Mouse (Mus musculus) hindbrain, embryonic 15.5 days (tissue): ENCODE data around the gene Eps15l1. TPM values are rescaled to one million over a fixed set of nuclear protein-coding genes. Genes with fewer than 3 reads are reported as not detected.

ENCODE experiments used
- ATAC-seq: fragments of 200-750 bp; cut with Nextera tagmentation; 2 replicates; pipeline ENCODE4 v1.8.0; 2017; ENCODE audit warnings: low read depth, moderate number of reproducible peaks, moderate TSS enrichment; ENCODE audit not compliant: low FRiP score
- H3K27ac ChIP-seq: fragments of 300-500 bp; sonication (generic); replicated peaks from 2 replicates; pipeline ENCODE4 v1.5.1; 2015; ENCODE audit warnings: mild to moderate bottlenecking, inconsistent platforms
- H3K27me3 ChIP-seq: fragments of 300-500 bp; sonication (generic); 2 replicates; pipeline ENCODE4 v1.6.1; 2015; ENCODE audit warnings: control low read depth, inconsistent platforms
- H3K36me3 ChIP-seq: fragments of 300-500 bp; sonication (generic); 2 replicates; pipeline ENCODE4 v1.6.1; 2015; ENCODE audit warnings: control low read depth, inconsistent platforms
- H3K4me1 ChIP-seq: fragments of 300-500 bp; sonication (generic); replicated peaks from 2 replicates; pipeline ENCODE4 v1.6.1; 2015; ENCODE audit warnings: control low read depth, inconsistent platforms
- H3K4me2 ChIP-seq: fragments of 300-500 bp; sonication (generic); 2 replicates; pipeline ENCODE4 v1.6.1; 2015; ENCODE audit warnings: moderate library complexity, mild to moderate bottlenecking, inconsistent platforms
- H3K4me3 ChIP-seq: fragments of 300-500 bp; sonication (generic); 2 replicates; pipeline ENCODE4 v1.5.1; 2015; ENCODE audit warnings: mild to moderate bottlenecking, inconsistent platforms
- H3K9ac ChIP-seq: fragments of 300-500 bp; sonication (generic); 2 replicates; pipeline ENCODE4 v1.6.1; 2015; ENCODE audit warnings: inconsistent platforms
- H3K9me3 ChIP-seq: fragments of 300-500 bp; sonication (generic); 2 replicates; pipeline ENCODE4 v1.6.1; 2016; ENCODE audit warnings: control low read depth, inconsistent platforms
- WGBS: fragments of 180-500 bp; shearing (Covaris S2); methylation state at CpG from one replicate; pipeline ENCODE4 v1.1.7; 2015; 5-methylcytosine and 5-hydroxymethylcytosine counted together
- polyA plus RNA-seq: library from polyadenylated mRNA; unstranded; fragments of >200 nt; fragmentation: Nextera tagmentation; extraction: Ambion mirVana; gene quantifications from 2 replicates; pipeline ENCODE4 v1.2.1, GENCODE M21; 2015

Gene Eps15l1
- polyA plus RNA-seq, 1 experiment from 2014 or later, result 58.5 TPM

- ATAC-seq, result no peak
- H3K27ac ChIP-seq, result no peak overlapping the region
- H3K4me1 ChIP-seq, result peaks cover 5% of the 10 kb centered on the region; the same call in 1 of the 2 replicates
- no peak overlapping the region for H3K4me3 ChIP-seq
- H3K9me3 ChIP-seq, result no peaks in the 10 kb centered on the region
- no peaks in the 10 kb centered on the region; the same call in 1 of the 2 replicates for H3K36me3 ChIP-seq
- no peak overlapping the region for H3K4me2 ChIP-seq
- no peaks in the 10 kb centered on the region for H3K27me3 ChIP-seq
- 91% methylated on average over 3 of the region's 3 CpGs for WGBS
- no peak overlapping the region for H3K9ac ChIP-seq
Measured at GRCm38 (mm10) chr8:72402981-72403380, 18.3 kb downstream of the Eps15l1 start.

DNA sequence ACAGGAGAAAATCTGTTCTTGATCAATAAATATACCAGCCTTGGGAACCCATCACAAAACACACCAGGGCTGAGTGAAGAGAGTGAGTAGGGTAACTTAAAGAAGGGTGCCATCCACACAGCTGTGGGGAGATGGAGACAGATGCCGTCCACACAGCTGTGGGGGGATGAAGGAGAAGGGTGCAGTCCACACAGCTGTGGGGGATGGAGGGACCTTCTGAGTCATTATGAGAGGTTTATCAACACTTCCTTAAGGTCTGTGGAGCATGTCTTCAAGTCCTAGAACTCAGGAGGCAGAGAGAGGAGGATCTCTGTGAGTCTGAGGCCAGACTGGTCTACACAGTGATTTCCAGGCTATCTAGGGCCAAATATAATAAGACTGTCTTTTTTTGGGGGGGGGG is 19.9 kb downstream of the Eps15l1 start:
- Histone ChIP-seq H3K27me3 (no peaks in the 10 kb centered on the region), H3K27ac (no peak overlapping the region), H3K4me2 (no peak overlapping the region), H3K4me3 (no peak overlapping the region), H3K4me1 (peaks cover 5% of the 10 kb centered on the region; the same call in 1 of the 2 replicates), H3K9ac (no peak overlapping the region), H3K36me3 (peaks cover 10% of the 10 kb centered on the region; the same call in 1 of the 2 replicates), H3K9me3 (no peaks in the 10 kb centered on the region)
- ATAC-seq, result no peak
- WGBS, result 85% methylated on average over 1 of the region's 1 CpGs

GRCm38 (mm10) chr8:72385737-72386136 is 35.5 kb downstream of the Eps15l1 start:
- Histone ChIP-seq H3K9me3 (no peaks in the 10 kb centered on the region), H3K9ac (no peak overlapping the region), H3K27me3 (no peaks in the 10 kb centered on the region), H3K4me1 (no peaks in the 10 kb centered on the region), H3K27ac (no peak overlapping the region), H3K4me3 (no peak overlapping the region), H3K4me2 (no peak overlapping the region), H3K36me3 (peaks cover 93% of the 10 kb centered on the region)
- no peak for ATAC-seq
- WGBS, result 96% methylated on average over 2 of the region's 2 CpGs

- no peak for ATAC-seq
Measured at GRCm38 (mm10) chr8:72382395-72382794, 38.9 kb downstream of the Eps15l1 start.

DNA sequence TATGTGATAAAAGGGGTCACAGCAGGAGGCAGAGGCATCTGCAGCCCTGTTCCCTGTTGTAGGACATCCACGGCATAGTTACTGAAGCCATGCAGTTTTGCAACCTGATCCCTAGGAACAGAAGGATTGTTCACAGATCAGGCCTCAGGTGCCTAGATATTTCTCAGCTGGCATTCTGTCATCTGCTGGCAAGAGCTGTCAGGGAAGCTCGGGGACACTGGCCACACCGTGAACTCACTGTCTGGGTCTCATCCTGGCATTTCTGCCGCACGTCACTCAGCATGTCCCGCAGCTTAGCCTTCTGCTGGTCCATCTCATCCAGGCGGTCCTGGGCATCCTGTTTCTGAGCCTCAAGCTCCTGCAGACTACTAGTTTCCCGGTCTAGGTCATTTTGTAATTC is 40.6 kb downstream of the Eps15l1 start:
- no peak for ATAC-seq
- H3K27ac ChIP-seq, result no peak overlapping the region
- no peaks in the 10 kb centered on the region for H3K4me1 ChIP-seq
- no peak overlapping the region for H3K9ac ChIP-seq
- H3K27me3 ChIP-seq, result no peaks in the 10 kb centered on the region
- WGBS, result 87% methylated on average over 8 of the region's 8 CpGs
- H3K4me2 ChIP-seq, result no peak overlapping the region
- H3K4me3 ChIP-seq, result no peak overlapping the region
- peaks cover 93% of the 10 kb centered on the region for H3K36me3 ChIP-seq
- H3K9me3 ChIP-seq, result no peaks in the 10 kb centered on the region

More at GRCm38 (mm10) chr8:72382395-72382794, 38.9 kb downstream of the Eps15l1 start:
- Histone ChIP-seq H3K27me3 (no peaks in the 10 kb centered on the region), H3K27ac (no peak overlapping the region), H3K9me3 (no peaks in the 10 kb centered on the region), H3K9ac (no peak overlapping the region), H3K4me2 (no peak overlapping the region), H3K4me3 (no peak overlapping the region), H3K36me3 (peaks cover 95% of the 10 kb centered on the region), H3K4me1 (no peaks in the 10 kb centered on the region)
- WGBS, result 54% methylated on average over 5 of the region's 5 CpGs

DNA sequence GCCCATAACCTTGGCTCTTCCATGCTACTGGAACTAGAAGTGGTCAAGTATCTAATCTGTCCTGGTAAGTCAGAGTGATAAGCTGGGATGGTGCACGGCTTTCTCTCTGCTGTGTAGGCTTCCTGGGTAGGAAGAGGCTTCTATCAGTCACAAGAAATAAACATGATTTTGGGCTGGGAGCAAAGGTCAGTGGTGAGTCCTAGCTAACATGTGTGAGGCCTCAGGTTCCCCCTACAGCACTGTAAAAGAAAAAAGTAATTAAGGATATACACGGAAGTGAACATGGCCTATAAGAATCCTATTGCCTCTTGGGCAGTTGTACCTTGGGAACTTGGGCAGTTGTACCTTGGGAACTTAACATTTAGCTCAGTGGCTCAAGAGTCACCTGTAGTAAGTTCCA is 44.4 kb downstream of the Eps15l1 start:
- peaks cover 93% of the 10 kb centered on the region for H3K36me3 ChIP-seq
- H3K27ac ChIP-seq, result no peak overlapping the region
- WGBS, result 89% methylated on average over 2 of the region's 2 CpGs
- H3K9ac ChIP-seq, result no peak overlapping the region
- no peak for ATAC-seq
- no peaks in the 10 kb centered on the region for H3K27me3 ChIP-seq
- no peaks in the 10 kb centered on the region for H3K4me1 ChIP-seq
- no peak overlapping the region for H3K4me3 ChIP-seq
- H3K4me2 ChIP-seq, result no peak overlapping the region
- H3K9me3 ChIP-seq, result no peaks in the 10 kb centered on the region

GRCm38 (mm10) chr8:72376309-72376708 is 45.0 kb downstream of the Eps15l1 start:
- H3K4me1 ChIP-seq, result no peaks in the 10 kb centered on the region
- H3K27ac ChIP-seq, result no peak overlapping the region
- no peak overlapping the region for H3K4me3 ChIP-seq
- no peak overlapping the region for H3K4me2 ChIP-seq
- 97% methylated on average over 5 of the region's 5 CpGs for WGBS
- H3K36me3 ChIP-seq, result peaks cover 93% of the 10 kb centered on the region
- ATAC-seq, result no peak
- H3K9me3 ChIP-seq, result no peaks in the 10 kb centered on the region
- no peak overlapping the region for H3K9ac ChIP-seq
- H3K27me3 ChIP-seq, result no peaks in the 10 kb centered on the region

DNA sequence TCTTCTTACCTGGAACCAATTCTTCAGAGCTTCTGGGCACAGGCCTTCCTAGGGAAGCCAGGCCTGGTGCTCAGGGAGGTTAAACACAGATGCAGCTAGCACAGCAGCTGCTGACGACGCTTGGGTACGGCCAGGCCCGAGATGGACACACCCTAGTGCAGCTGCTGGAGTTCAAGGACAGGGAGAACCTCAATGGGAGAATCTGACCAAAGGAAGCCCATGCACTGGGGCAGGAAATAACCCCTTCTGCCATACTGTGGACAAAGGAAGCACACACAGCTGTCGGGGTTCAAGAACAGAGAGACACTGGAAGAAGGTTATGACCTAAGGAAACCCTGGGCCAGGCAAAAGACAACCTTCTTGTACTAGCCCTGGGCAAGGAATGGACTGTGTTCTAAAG is 46.1 kb downstream of the Eps15l1 start:
- no peak overlapping the region for H3K4me3 ChIP-seq
- no peak overlapping the region for H3K9ac ChIP-seq
- H3K4me2 ChIP-seq, result no peak overlapping the region
- no peak overlapping the region for H3K27ac ChIP-seq
- peaks cover 92% of the 10 kb centered on the region for H3K36me3 ChIP-seq
- H3K9me3 ChIP-seq, result no peaks in the 10 kb centered on the region
- no peaks in the 10 kb centered on the region for H3K27me3 ChIP-seq
- ATAC-seq, result no peak
- WGBS, result 92% methylated on average over 5 of the region's 5 CpGs
- no peaks in the 10 kb centered on the region for H3K4me1 ChIP-seq

DNA sequence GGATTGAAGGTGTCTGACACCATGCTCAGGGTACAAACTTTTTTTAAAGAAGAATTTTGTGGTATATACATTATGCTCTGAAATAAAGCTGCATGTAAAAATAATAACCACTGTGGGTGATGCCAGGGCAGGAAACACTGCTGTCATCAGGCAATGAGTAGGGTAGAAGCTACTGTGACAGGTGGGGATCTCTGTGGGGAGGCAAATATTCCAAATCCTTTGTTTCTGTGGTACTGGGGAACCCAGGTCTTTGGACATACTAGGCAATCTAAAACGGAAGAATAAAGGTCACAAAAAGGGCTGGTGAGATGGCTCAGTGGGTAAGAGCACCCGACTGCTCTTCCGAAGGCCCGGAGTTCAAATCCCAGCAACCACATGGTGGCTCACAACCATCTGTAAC is 48.9 kb downstream of the Eps15l1 start:
- H3K9me3 ChIP-seq, result no peaks in the 10 kb centered on the region
- H3K4me1 ChIP-seq, result no peaks in the 10 kb centered on the region
- no peak overlapping the region for H3K9ac ChIP-seq
- WGBS, result 90% methylated on average over 4 of the region's 4 CpGs
- no peak for ATAC-seq
- H3K4me3 ChIP-seq, result no peak overlapping the region
- no peak overlapping the region for H3K27ac ChIP-seq
- H3K36me3 ChIP-seq, result peaks cover 90% of the 10 kb centered on the region
- no peak overlapping the region for H3K4me2 ChIP-seq
- H3K27me3 ChIP-seq, result no peaks in the 10 kb centered on the region

- Histone ChIP-seq H3K27me3 (no peaks in the 10 kb centered on the region), H3K4me1 (no peaks in the 10 kb centered on the region), H3K9ac (no peak overlapping the region), H3K27ac (no peak overlapping the region), H3K9me3 (no peaks in the 10 kb centered on the region), H3K4me3 (no peak overlapping the region), H3K4me2 (no peak overlapping the region), H3K36me3 (peaks cover 90% of the 10 kb centered on the region)
- WGBS, result 97% methylated on average over 3 of the region's 3 CpGs
- ATAC-seq, result no peak
Measured at GRCm38 (mm10) chr8:72371356-72371755, 49.9 kb downstream of the Eps15l1 start.

DNA sequence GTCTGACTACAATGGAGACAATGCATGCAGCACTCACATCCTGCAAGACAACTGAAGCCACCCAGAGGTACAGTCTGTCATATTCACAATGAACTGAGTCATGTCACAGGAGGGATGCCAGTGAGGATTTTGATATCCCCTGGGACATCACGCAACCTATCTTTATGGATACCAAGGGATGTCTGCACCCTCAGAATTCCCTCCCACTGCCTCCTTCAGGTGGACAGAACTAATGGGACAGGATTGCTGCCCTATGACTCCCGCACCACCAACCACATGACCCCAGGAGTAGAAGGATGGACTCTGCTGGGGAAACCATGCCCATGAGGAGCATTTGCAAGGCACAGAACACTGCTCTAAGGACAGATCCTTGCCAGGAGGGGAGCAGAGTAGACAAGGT is 54.8 kb downstream of the Eps15l1 start:
- H3K36me3 ChIP-seq, result peaks cover 70% of the 10 kb centered on the region
- no peak overlapping the region for H3K27ac ChIP-seq
- whole genome bisulfite sequencing, result 98% methylated on average over 2 of the region's 2 CpGs
- H3K9ac ChIP-seq, result no peak overlapping the region
- no peaks in the 10 kb centered on the region for H3K4me1 ChIP-seq
- no peaks in the 10 kb centered on the region for H3K27me3 ChIP-seq
- no peaks in the 10 kb centered on the region for H3K9me3 ChIP-seq
- H3K4me2 ChIP-seq, result no peak overlapping the region
- no peak for ATAC-seq
- H3K4me3 ChIP-seq, result no peak overlapping the region

DNA sequence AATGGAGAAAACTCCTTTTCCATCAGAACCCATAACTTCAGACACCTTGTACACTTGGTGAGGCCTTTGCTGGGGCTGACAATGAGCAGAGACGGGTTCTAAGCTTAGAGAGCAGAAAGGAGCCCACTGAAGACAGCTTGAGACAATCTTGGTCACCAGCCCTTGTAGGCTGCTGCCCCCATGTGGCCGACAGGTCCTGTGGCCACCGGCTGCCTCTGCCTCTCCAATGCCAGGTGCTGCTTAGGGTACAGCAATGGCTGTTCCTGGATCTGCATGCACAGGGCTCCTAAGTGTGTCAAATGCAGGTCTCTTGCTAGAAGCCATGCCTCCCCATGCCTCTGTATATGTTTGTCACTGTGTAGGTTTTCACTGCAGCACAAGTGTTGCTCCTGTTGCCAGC is 55.4 kb downstream of the Eps15l1 start:
- Histone ChIP-seq H3K27me3 (no peaks in the 10 kb centered on the region), H3K4me2 (no peak overlapping the region), H3K4me3 (no peak overlapping the region), H3K9ac (no peak overlapping the region), H3K4me1 (no peaks in the 10 kb centered on the region), H3K36me3 (peaks cover 65% of the 10 kb centered on the region), H3K27ac (no peak overlapping the region), H3K9me3 (no peaks in the 10 kb centered on the region)
- 27% methylated on average over 3 of the region's 3 CpGs for WGBS
- ATAC-seq, result peak; percentile 78

DNA sequence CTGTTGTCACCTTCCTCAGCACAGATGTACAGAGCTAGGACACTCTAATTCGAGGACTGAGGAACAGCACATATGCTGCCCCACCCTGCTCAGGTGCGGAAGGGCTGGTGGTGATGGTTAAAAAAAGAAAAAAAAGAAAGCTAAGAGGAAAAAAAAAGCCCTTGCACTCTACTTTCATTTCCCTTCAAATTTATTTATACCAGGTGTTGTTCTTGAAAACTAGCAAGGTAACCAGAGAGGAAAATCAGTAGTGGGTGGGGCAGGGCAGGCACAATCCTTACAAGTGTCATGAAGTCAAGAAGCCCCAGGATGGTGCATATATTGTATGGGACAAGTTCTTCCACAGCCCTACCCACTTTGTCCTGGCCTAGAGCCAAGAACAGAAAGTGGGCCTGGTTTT is 56.2 kb downstream of the Eps15l1 start:
- no peak overlapping the region for H3K9ac ChIP-seq
- no peaks in the 10 kb centered on the region for H3K9me3 ChIP-seq
- peaks cover 58% of the 10 kb centered on the region for H3K36me3 ChIP-seq
- WGBS, result 94% methylated on average over 2 of the region's 2 CpGs
- no peak overlapping the region for H3K4me2 ChIP-seq
- no peak for ATAC-seq
- H3K4me1 ChIP-seq, result no peaks in the 10 kb centered on the region
- no peak overlapping the region for H3K27ac ChIP-seq
- no peaks in the 10 kb centered on the region for H3K27me3 ChIP-seq
- no peak overlapping the region for H3K4me3 ChIP-seq
